Mouse (Mus musculus) liver, embryonic 14.5 days (tissue): ENCODE results near the gene Spire2. TPM values are rescaled to one million over a fixed set of nuclear protein-coding genes. Genes with fewer than 3 reads are reported as not detected.

Experiments
- ATAC-seq: fragments of 200-750 bp; cut with Nextera tagmentation; 2 replicates; pipeline ENCODE4 v1.8.0; 2017; ENCODE audit warnings: moderate number of reproducible peaks, mild to moderate bottlenecking, moderate library complexity; ENCODE audit not compliant: insufficient read depth
- DNase-seq, 3 experiments: peaks; one replicate each; pipeline ENCODE4 v3.0.0-alpha.2; 2012 to 2013; ENCODE audit warnings: low read depth in 3 of 3, low spot score in 3 of 3
- H3K27ac ChIP-seq: fragments of 300-500 bp; sonication (generic); 2 replicates; pipeline ENCODE4 v1.5.1; 2014; ENCODE audit warnings: moderate library complexity, mild to moderate bottlenecking, control low read depth, inconsistent platforms
- H3K27me3 ChIP-seq: fragments of 300-500 bp; sonication (generic); 2 replicates; pipeline ENCODE4 v1.6.1; 2014; ENCODE audit warnings: mild to moderate bottlenecking, low read length, moderate library complexity; ENCODE audit not compliant: control insufficient read depth, insufficient read depth
- H3K36me3 ChIP-seq: fragments of 300-500 bp; sonication (generic); replicated peaks from 2 replicates; pipeline ENCODE4 v1.6.1; 2014; ENCODE audit warnings: low read depth; ENCODE audit not compliant: control insufficient read depth, insufficient read depth
- H3K4me1 ChIP-seq, 2 experiments: fragments of 200-500 bp in 1 of 2; fragments of 300-500 bp in 1 of 2; sonication (generic) in 1 of 2; replicated peaks; 2 replicates each; pipeline ENCODE4 v1.6.1; 2012 to 2014; ENCODE audit warnings: antibody characterized with exemption in 1 of 2, inconsistent platforms in 1 of 2, low read length in 1 of 2; ENCODE audit not compliant: control insufficient read depth in 2 of 2, insufficient read depth in 2 of 2
- H3K4me2 ChIP-seq: fragments of 300-500 bp; sonication (generic); 2 replicates; pipeline ENCODE4 v1.6.1; 2014; ENCODE audit warnings: low read depth, mild to moderate bottlenecking, control low read depth, moderate library complexity
- H3K4me3 ChIP-seq, 2 experiments: fragments of 200-500 bp in 1 of 2; fragments of 300-500 bp in 1 of 2; sonication (generic) in 1 of 2; 2 replicates each; pipeline ENCODE4 v1.5.1; 2012 to 2014; ENCODE audit warnings: low read depth in 2 of 2, low read length in 2 of 2, mild to moderate bottlenecking in 2 of 2, control low read depth in 1 of 2, inconsistent platforms in 1 of 2, moderate library complexity in 1 of 2; ENCODE audit not compliant: insufficient read depth in 1 of 2
- H3K9ac ChIP-seq: fragments of 300-500 bp; sonication (generic); replicated peaks from 2 replicates; pipeline ENCODE4 v1.6.1; 2014; ENCODE audit warnings: mild to moderate bottlenecking, control low read depth, moderate library complexity
- H3K9me3 ChIP-seq: fragments of 300-500 bp; sonication (generic); 2 replicates; pipeline ENCODE4 v1.6.1; 2016; ENCODE audit warnings: low read length, mixed read lengths; ENCODE audit not compliant: control insufficient read depth
- CTCF ChIP-seq: IDR thresholded peaks from 2 replicates; pipeline ENCODE4 v1.5.1; 2016; ENCODE audit warnings: antibody characterized with exemption, low read depth, control low read depth
- EP300 ChIP-seq: IDR thresholded peaks from 2 replicates; pipeline ENCODE4 v1.6.1; 2016; ENCODE audit warnings: antibody characterized with exemption, low read depth
- WGBS: fragments of 180-500 bp; shearing (Covaris S2); extraction: QIAGEN DNeasy Blood & Tissue Kit; methylation state at CpG from one replicate; pipeline ENCODE4 v1.1.7; 2014; ENCODE audit not compliant: insufficient replicate concordance; 5-methylcytosine and 5-hydroxymethylcytosine counted together
- polyA plus RNA-seq, 2 experiments: library from polyadenylated mRNA; depleted of rRNA in 1 of 2; stranded (reverse) in 1 of 2; unstranded in 1 of 2; fragments of >200 nt; fragmentation: Nextera tagmentation in 1 of 2; extraction: Ambion mirVana in 1 of 2; gene quantifications; 2 replicates each; pipeline versions ENCODE4 v1.2.1 to v1.2.3; 2012 to 2014

Spire2 gene
- polyA plus RNA-seq, 2 experiments: 2.2 to 3.0 TPM

DNA sequence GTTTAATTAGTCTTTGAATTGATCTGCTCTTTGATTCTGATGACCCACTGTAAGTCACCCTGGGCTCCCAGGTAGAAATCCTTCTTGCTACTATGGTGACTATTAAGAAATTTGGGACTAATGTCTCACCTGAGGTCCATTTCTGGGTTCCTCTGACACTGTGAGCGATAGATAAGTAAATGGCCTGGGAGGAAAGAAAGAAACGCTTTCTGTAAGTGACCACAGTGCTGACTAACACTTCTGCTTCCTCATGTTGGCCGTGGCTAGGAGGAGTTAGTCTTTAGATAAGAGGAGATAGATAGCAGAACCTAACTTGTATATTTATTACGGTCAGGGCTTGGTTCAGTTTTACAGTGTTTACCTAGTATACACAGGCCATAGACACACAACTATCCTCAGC lies 3.2 kb upstream of the Spire2 start:
- no peaks in the 10 kb centered on the region for H3K27me3 ChIP-seq
- H3K4me3 ChIP-seq: no peak overlapping the region
- DNase-seq: no peak
- ATAC-seq: no peak
- TF ChIP-seq EP300 (no peak), CTCF (no peak)
- no peak overlapping the region for H3K27ac ChIP-seq
- WGBS: 13% methylated on average over 4 of the region's 4 CpGs
- no peak overlapping the region for H3K9ac ChIP-seq
- H3K9me3 ChIP-seq: no peaks in the 10 kb centered on the region
- H3K4me2 ChIP-seq: no peak overlapping the region
- peaks cover 15 to 32% of the 10 kb centered on the region in 2 experiments; a peak in 3 of 4 replicates for H3K4me1 ChIP-seq
- H3K36me3 ChIP-seq: no peaks in the 10 kb centered on the region

DNA sequence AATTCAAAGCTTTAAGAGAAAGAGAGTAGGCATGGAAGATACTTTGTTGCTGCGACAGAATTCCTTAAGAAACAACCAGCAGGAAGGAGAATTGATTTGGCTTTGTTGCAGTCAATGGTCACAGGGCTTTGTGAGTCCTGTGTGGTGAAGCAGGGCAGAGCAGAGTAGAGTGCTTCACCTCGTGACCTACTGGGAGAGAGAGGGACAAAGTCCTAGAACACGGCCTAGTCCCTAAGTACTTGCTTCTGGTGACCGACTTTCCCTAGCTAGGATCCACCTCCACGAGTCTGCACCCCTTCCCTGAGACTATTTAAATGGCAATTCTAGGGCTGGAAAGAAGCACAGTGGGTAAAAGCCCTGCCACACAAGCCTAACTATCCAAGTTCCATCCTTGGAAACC lies 2.6 kb upstream of the Spire2 start:
- no peak for ATAC-seq
- 56% methylated on average over 5 of the region's 5 CpGs for WGBS
- H3K4me2 ChIP-seq: no peak overlapping the region

DNA sequence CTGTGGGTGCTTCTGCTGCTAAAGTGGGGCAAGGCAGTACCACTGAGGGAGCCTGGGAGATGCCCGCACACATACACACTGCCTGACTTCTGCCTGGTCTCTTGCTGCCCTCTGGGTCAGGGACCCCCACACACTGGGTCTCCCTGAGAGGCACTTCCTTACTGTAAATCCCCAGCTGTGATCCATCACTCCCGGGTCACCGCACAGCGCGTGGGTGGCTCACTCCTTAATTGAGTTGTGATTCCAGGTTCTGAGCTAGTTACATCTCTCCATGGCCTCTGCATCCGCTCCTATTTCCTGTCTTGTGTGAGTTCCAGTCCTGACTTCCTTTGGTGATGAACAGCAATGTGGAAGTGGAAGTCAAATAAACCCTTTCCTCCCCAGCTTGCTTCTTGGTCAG lies 1.8 kb upstream of the Spire2 start:
- no peak overlapping the region for H3K4me3 ChIP-seq
- no peak for TF ChIP-seq EP300
- TF ChIP-seq CTCF: no peak
- H3K36me3 ChIP-seq: no peaks in the 10 kb centered on the region
- 50% methylated on average over 6 of the region's 6 CpGs for WGBS
- no peaks in the 10 kb centered on the region for H3K27me3 ChIP-seq
- no peak for DNase-seq
- H3K9me3 ChIP-seq: no peaks in the 10 kb centered on the region
- ATAC-seq: no peak
- H3K27ac ChIP-seq: no peak overlapping the region
- no peak overlapping the region for H3K9ac ChIP-seq
- no peak overlapping the region for H3K4me2 ChIP-seq
- peaks cover 15 to 34% of the 10 kb centered on the region in 2 experiments; a peak in 3 of 4 replicates for H3K4me1 ChIP-seq

More for the DNA sequence above, 2.6 kb upstream of the Spire2 start:
- Histone ChIP-seq H3K27me3 (no peaks in the 10 kb centered on the region), H3K9ac (no peak overlapping the region), H3K27ac (no peak overlapping the region), H3K9me3 (no peaks in the 10 kb centered on the region), H3K4me1 (peaks cover 15 to 34% of the 10 kb centered on the region in 2 experiments; a peak in 3 of 4 replicates), H3K4me3 (no peak overlapping the region), H3K36me3 (no peaks in the 10 kb centered on the region)
- DNase-seq: no peak
- TF ChIP-seq EP300 (no peak), CTCF (no peak)

GRCm38 (mm10) chr8:123331301-123331700 lies 1.2 kb upstream of the Spire2 start:
- peak overlapping the region; percentile 76 for H3K4me2 ChIP-seq
- H3K27ac ChIP-seq: no peak overlapping the region
- peaks cover 15 to 34% of the 10 kb centered on the region in 2 experiments; a peak in 3 of 4 replicates for H3K4me1 ChIP-seq

GRCm38 (mm10) chr8:123331810-123332209 lies 703 bp upstream of the Spire2 start:
- ATAC-seq (peak; percentile 50; the same call in 1 of the 2 replicates), DNase-seq (no peak)
- peak overlapping the region; percentile 63 for H3K27ac ChIP-seq
- H3K9me3 ChIP-seq: no peaks in the 10 kb centered on the region
- peak overlapping the region; percentile 18; the same call in 1 of the 2 replicates for H3K9ac ChIP-seq
- H3K4me3 ChIP-seq: peak overlapping the region; percentile 51 to 70; a peak in 3 of 4 replicates
- no peak for TF ChIP-seq CTCF
- peak; percentile 77 for TF ChIP-seq EP300
- H3K36me3 ChIP-seq: no peaks in the 10 kb centered on the region
- H3K4me2 ChIP-seq: peak overlapping the region; percentile 76
- 10% methylated on average over 8 of the region's 8 CpGs for WGBS
- H3K27me3 ChIP-seq: no peaks in the 10 kb centered on the region
- peaks cover 15 to 34% of the 10 kb centered on the region in 2 experiments; a peak in 3 of 4 replicates for H3K4me1 ChIP-seq

More at GRCm38 (mm10) chr8:123331301-123331700, 1.2 kb upstream of the Spire2 start:
- Histone ChIP-seq H3K9ac (no peak overlapping the region), H3K36me3 (no peaks in the 10 kb centered on the region), H3K9me3 (no peaks in the 10 kb centered on the region), H3K27me3 (no peaks in the 10 kb centered on the region), H3K4me3 (no peak overlapping the region)
- WGBS: 53% methylated on average over 2 of the region's 2 CpGs
- no peak for DNase-seq
- TF ChIP-seq CTCF (no peak), EP300 (no peak)
- no peak for ATAC-seq
